Mouse (Mus musculus) testis, postnatal 10 days (tissue): ENCODE results near the gene Ciita.

Source experiments
- DNase-seq: peaks from one replicate; pipeline ENCODE4 v3.0.0; 2021; ENCODE audit warnings: low spot score

Ciita gene

GRCm38 (mm10) chr16:10471950-10472349 is 7.9 kb upstream of the Ciita start:
- DNase-seq = no peak

- DNase-seq = no peak
Observed at GRCm38 (mm10) chr16:10474956-10475355, 4.9 kb upstream of the Ciita start.

- no peak for DNase-seq
Observed at GRCm38 (mm10) chr16:10475919-10476318, 3.9 kb upstream of the Ciita start.

- DNase-seq = no peak
Observed at GRCm38 (mm10) chr16:10482343-10482742, 2.5 kb downstream of the Ciita start.

- DNase-seq = no peak
Observed at GRCm38 (mm10) chr16:10486993-10487392, 7.1 kb downstream of the Ciita start.

- DNase-seq = no peak
Observed at GRCm38 (mm10) chr16:10487895-10488493, 8.1 kb downstream of the Ciita start.

GRCm38 (mm10) chr16:10488769-10489481 is 9.1 kb downstream of the Ciita start:
- DNase-seq = no peak

- no peak for DNase-seq
Observed at GRCm38 (mm10) chr16:10489483-10489882, 9.6 kb downstream of the Ciita start.

GRCm38 (mm10) chr16:10489904-10490457 is 10.1 kb downstream of the Ciita start:
- no peak for DNase-seq

- DNase-seq = no peak
Observed at GRCm38 (mm10) chr16:10490503-10491150, 10.8 kb downstream of the Ciita start.

GRCm38 (mm10) chr16:10491716-10492115 is 11.9 kb downstream of the Ciita start:
- no peak for DNase-seq

GRCm38 (mm10) chr16:10492587-10492986 is 12.7 kb downstream of the Ciita start:
- DNase-seq = no peak

GRCm38 (mm10) chr16:10495824-10496298 is 16.0 kb downstream of the Ciita start:
- DNase-seq = no peak

GRCm38 (mm10) chr16:10498096-10498602 is 18.3 kb downstream of the Ciita start:
- DNase-seq = no peak

- no peak for DNase-seq
Observed at GRCm38 (mm10) chr16:10499122-10499521, 19.3 kb downstream of the Ciita start.

GRCm38 (mm10) chr16:10501865-10502264 is 22.0 kb downstream of the Ciita start:
- DNase-seq = peak; percentile 83

GRCm38 (mm10) chr16:10503058-10503457 is 23.2 kb downstream of the Ciita start:
- DNase-seq = no peak

GRCm38 (mm10) chr16:10507445-10507844 is 27.6 kb downstream of the Ciita start:
- no peak for DNase-seq

GRCm38 (mm10) chr16:10508691-10509090 is 28.8 kb downstream of the Ciita start:
- DNase-seq = no peak

GRCm38 (mm10) chr16:10510477-10511133 is 30.7 kb downstream of the Ciita start:
- DNase-seq = no peak

- no peak for DNase-seq
Observed at GRCm38 (mm10) chr16:10511134-10511520, 31.3 kb downstream of the Ciita start.

GRCm38 (mm10) chr16:10515953-10516572 is 36.2 kb downstream of the Ciita start:
- no peak for DNase-seq
